Mouse (Mus musculus): ENCODE measurements around the gene Ms4a15. TPM values are rescaled to one million over a fixed set of nuclear protein-coding genes. Genes with fewer than 3 reads are reported as not detected.

Ms4a15 gene
- polyA plus RNA-seq, 1 experiment, result not detected

DNA sequence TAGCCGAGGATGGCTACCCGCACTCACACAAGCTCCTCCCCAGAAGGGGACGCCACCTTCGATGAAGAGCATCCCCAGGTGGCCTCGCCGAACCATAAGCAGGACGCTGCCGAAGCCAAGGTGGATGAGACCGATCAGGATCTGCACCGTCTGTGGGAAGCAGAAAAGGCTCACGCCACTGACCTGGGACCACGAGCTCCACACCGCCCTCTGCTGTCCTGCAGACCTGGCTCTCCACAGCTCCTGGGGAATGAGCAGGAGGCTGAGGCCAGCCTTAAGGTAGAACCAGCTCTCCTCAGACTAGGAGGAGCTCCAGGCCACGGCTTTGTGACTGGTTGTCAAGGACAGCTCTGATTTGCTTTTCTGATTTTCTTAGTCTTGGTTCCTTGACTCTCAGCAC, 9.9 kb downstream of the Ms4a15 start:
- TF ChIP-seq EP300 (IDR thresholded peaks at IDR 0.05; ENCODE audit: insufficient read depth, low read depth, low read length), result no peak
- peak; percentile 86 for TF ChIP-seq CTCF (IDR thresholded peaks at IDR 0.05; ENCODE audit: low read depth, low read length)
- no peak overlapping the region for H3K27ac ChIP-seq (ENCODE audit: insufficient read depth, low read length)
- H3K4me1 ChIP-seq (ENCODE audit: control insufficient read depth, insufficient read depth, low read length), result no peaks in the 10 kb centered on the region
- peak overlapping the region; percentile 3; the same call in 1 of the 2 replicates for H3K4me3 ChIP-seq (ENCODE audit: low read depth, low read length)
- H3K9me3 ChIP-seq (replicated peaks; ENCODE audit: control insufficient read depth, insufficient read depth, low read length, poor library complexity, severe bottlenecking), result no peaks in the 10 kb centered on the region
- H3K27me3 ChIP-seq (ENCODE audit: control insufficient read depth, insufficient read depth, low read length, poor library complexity, severe bottlenecking), result no peaks in the 10 kb centered on the region
- no peak overlapping the region for H3K9ac ChIP-seq (ENCODE audit: low read depth, poor library complexity, severe bottlenecking)
- no peaks in the 10 kb centered on the region for H3K36me3 ChIP-seq (ENCODE audit: control insufficient read depth, insufficient read depth, low read length, poor library complexity, severe bottlenecking)

DNA sequence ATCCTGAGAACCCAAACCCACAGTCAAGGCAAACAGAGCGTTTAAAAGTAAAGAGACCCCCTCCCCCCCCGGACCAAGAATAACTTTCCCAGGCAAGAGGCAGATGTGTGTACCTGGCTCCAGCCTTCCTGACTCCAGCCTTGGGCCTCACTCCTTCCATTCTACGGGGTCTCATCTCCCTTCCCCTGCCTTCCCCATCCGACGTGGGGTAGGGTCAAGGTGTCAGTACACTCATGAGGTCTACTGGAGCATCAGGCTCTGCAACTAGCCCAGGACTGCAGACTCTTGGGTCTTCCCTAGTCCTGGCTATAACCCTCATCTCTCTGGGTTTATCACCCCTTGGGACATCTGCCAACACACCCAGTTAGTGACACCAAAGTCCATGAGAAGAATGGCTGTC, 12.8 kb downstream of the Ms4a15 start:
- Histone ChIP-seq H3K4me3 (ENCODE audit: low read depth, low read length) (no peak overlapping the region), H3K9me3 (replicated peaks; ENCODE audit: control insufficient read depth, insufficient read depth, low read length, poor library complexity, severe bottlenecking) (no peaks in the 10 kb centered on the region), H3K9ac (ENCODE audit: low read depth, poor library complexity, severe bottlenecking) (no peak overlapping the region), H3K27me3 (ENCODE audit: control insufficient read depth, insufficient read depth, low read length, poor library complexity, severe bottlenecking) (no peaks in the 10 kb centered on the region), H3K4me1 (ENCODE audit: control insufficient read depth, insufficient read depth, low read length) (no peaks in the 10 kb centered on the region), H3K36me3 (ENCODE audit: control insufficient read depth, insufficient read depth, low read length, poor library complexity, severe bottlenecking) (no peaks in the 10 kb centered on the region), H3K27ac (ENCODE audit: insufficient read depth, low read length) (no peak overlapping the region)
- no peak for TF ChIP-seq EP300 (IDR thresholded peaks at IDR 0.05; ENCODE audit: insufficient read depth, low read depth, low read length)
- TF ChIP-seq POLR2A (IDR thresholded peaks at IDR 0.05; ENCODE audit: insufficient read depth, low read length), result no peak
- TF ChIP-seq CTCF (IDR thresholded peaks at IDR 0.05; ENCODE audit: low read depth, low read length), result no peak

DNA sequence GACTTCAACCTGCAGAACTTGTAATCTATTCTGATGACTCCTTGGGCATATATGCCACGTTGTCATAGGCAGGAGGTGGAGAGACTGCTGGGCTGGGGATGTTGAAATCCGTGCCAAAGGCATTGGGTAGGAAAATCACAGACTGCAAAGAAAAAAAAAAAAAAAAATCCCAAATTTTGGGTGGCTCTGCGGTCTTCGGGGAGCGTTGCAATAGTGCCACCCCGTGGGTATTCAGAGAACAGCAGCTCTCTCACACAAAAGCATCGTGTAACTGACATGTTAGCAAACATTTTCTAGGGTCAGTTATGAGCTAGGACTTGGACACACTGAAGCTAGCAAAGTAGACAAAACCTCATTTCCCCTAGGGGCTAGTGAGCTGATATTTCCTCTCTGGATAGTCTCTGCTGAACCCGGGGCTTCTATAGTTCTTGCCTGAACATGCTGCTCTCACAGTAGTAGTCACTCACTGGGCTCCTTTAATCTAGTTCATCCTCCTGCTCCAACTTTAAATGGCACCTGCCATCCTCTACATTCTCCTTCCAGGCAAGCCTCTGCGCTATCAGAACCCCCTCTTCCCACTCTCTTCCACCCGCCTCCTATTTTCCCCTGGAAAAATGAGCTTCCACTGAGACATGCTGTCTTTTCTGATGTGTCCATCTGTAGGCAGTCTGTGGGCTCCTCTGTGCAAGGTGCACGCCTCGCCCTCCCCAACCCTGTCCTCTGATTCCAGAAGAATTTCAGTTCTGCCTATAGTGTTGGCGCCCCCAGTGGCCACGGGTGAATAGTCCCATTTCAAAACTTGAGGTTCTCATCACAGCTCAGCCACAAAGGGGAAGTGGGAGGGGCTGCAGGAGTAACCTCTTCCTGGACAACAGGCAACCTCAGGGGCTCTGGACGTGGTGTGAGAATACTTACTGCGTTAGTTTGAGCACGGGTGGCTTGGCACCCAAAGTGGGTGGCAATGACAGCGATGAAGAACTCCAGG, 13.6 kb downstream of the Ms4a15 start:
- Histone ChIP-seq H3K27me3 (ENCODE audit: control insufficient read depth, insufficient read depth, low read length, poor library complexity, severe bottlenecking) (no peaks in the 10 kb centered on the region), H3K4me3 (ENCODE audit: low read depth, low read length) (no peak overlapping the region), H3K9me3 (replicated peaks; ENCODE audit: control insufficient read depth, insufficient read depth, low read length, poor library complexity, severe bottlenecking) (no peaks in the 10 kb centered on the region), H3K27ac (ENCODE audit: insufficient read depth, low read length) (no peak overlapping the region), H3K4me1 (ENCODE audit: control insufficient read depth, insufficient read depth, low read length) (no peaks in the 10 kb centered on the region), H3K36me3 (ENCODE audit: control insufficient read depth, insufficient read depth, low read length, poor library complexity, severe bottlenecking) (no peaks in the 10 kb centered on the region), H3K9ac (ENCODE audit: low read depth, poor library complexity, severe bottlenecking) (no peak overlapping the region)
- TF ChIP-seq EP300 (IDR thresholded peaks at IDR 0.05; ENCODE audit: insufficient read depth, low read depth, low read length), result no peak
- peak; percentile 66 for TF ChIP-seq CTCF (IDR thresholded peaks at IDR 0.05; ENCODE audit: low read depth, low read length)

DNA sequence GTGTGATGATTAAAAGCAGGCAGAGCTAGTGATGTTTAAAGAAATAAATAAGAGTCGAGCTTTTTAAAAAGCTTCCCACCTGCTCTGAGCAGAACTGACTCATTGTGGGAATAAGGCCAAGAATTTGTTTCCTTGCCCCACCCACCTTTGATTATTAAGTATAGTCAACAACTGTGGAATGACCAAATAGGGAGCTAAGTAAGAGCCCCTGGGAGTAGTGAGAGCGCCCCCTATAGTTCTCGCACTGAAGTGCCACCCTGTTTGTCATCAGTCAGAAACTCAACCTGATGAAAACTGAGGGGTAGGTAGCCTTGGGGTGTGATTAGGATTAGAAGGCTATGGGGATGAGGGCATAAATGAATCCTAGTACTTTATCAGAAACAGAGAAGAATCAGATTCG, 16.7 kb downstream of the Ms4a15 start:
- peaks cover 4% of the 10 kb centered on the region for H3K4me1 ChIP-seq (ENCODE audit: control insufficient read depth, insufficient read depth, low read length)
- TF ChIP-seq POLR2A (IDR thresholded peaks at IDR 0.05; ENCODE audit: insufficient read depth, low read length) (no peak), CTCF (IDR thresholded peaks at IDR 0.05; ENCODE audit: low read depth, low read length) (peak; percentile 34)

DNA sequence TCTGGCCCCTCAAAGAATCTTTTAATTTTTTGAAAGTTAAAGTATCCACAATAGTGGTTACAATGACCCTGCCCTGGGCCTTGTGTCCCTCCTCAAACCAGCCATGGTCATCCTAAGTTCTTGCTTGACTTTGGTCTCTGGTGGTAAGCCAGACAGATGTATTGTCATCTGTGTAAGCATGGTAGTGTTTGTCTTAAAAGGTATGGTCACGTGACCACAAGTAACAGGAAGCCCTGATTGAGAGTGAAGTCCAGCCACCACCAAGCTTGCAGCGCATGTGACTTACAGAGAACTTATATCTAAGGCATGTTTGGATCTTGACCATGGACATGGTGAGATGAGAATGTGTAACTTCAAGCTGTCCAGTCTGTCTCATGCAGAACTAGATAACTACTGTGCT, 17.9 kb downstream of the Ms4a15 start:
- TF ChIP-seq CTCF (IDR thresholded peaks at IDR 0.05; ENCODE audit: low read depth, low read length), result no peak
- no peak for TF ChIP-seq EP300 (IDR thresholded peaks at IDR 0.05; ENCODE audit: insufficient read depth, low read depth, low read length)
- no peak for TF ChIP-seq POLR2A (IDR thresholded peaks at IDR 0.05; ENCODE audit: insufficient read depth, low read length)
- H3K9ac ChIP-seq (ENCODE audit: low read depth, poor library complexity, severe bottlenecking), result no peak overlapping the region
- H3K36me3 ChIP-seq (ENCODE audit: control insufficient read depth, insufficient read depth, low read length, poor library complexity, severe bottlenecking), result no peaks in the 10 kb centered on the region
- no peak overlapping the region for H3K27ac ChIP-seq (ENCODE audit: insufficient read depth, low read length)
- no peak overlapping the region for H3K4me3 ChIP-seq (ENCODE audit: low read depth, low read length)
- peaks cover 5% of the 10 kb centered on the region for H3K9me3 ChIP-seq (replicated peaks; ENCODE audit: control insufficient read depth, insufficient read depth, low read length, poor library complexity, severe bottlenecking)
- H3K4me1 ChIP-seq (ENCODE audit: control insufficient read depth, insufficient read depth, low read length), result peaks cover 4% of the 10 kb centered on the region
- H3K27me3 ChIP-seq (ENCODE audit: control insufficient read depth, insufficient read depth, low read length, poor library complexity, severe bottlenecking), result no peaks in the 10 kb centered on the region

More for the DNA sequence above, 16.7 kb downstream of the Ms4a15 start:
- H3K4me3 ChIP-seq (ENCODE audit: low read depth, low read length), result no peak overlapping the region
- no peak overlapping the region for H3K27ac ChIP-seq (ENCODE audit: insufficient read depth, low read length)
- peaks cover 5% of the 10 kb centered on the region for H3K9me3 ChIP-seq (replicated peaks; ENCODE audit: control insufficient read depth, insufficient read depth, low read length, poor library complexity, severe bottlenecking)
- H3K36me3 ChIP-seq (ENCODE audit: control insufficient read depth, insufficient read depth, low read length, poor library complexity, severe bottlenecking), result no peaks in the 10 kb centered on the region
- H3K27me3 ChIP-seq (ENCODE audit: control insufficient read depth, insufficient read depth, low read length, poor library complexity, severe bottlenecking), result no peaks in the 10 kb centered on the region
- no peak overlapping the region for H3K9ac ChIP-seq (ENCODE audit: low read depth, poor library complexity, severe bottlenecking)

- no peak for TF ChIP-seq POLR2A (IDR thresholded peaks at IDR 0.05; ENCODE audit: insufficient read depth, low read length)
- TF ChIP-seq EP300 (IDR thresholded peaks at IDR 0.05; ENCODE audit: insufficient read depth, low read depth, low read length), result no peak
- no peak for TF ChIP-seq CTCF (IDR thresholded peaks at IDR 0.05; ENCODE audit: low read depth, low read length)
- no peak within 1 kb of the TSS for H3K9ac ChIP-seq (ENCODE audit: low read depth, poor library complexity, severe bottlenecking)
- 0 out of 2 replicates have a peak within 1 kb of the TSS, but pooled peaks have one; percentile 78 for H3K27ac ChIP-seq (ENCODE audit: insufficient read depth, low read length)
- H3K4me1 ChIP-seq (ENCODE audit: control insufficient read depth, insufficient read depth, low read length), result peaks cover 4% of the 10 kb centered on the region
- H3K4me3 ChIP-seq (ENCODE audit: low read depth, low read length), result no peak within 1 kb of the TSS
- H3K36me3 ChIP-seq (ENCODE audit: control insufficient read depth, insufficient read depth, low read length, poor library complexity, severe bottlenecking), result no peaks in the 10 kb centered on the region
- no peaks in the 10 kb centered on the region for H3K27me3 ChIP-seq (ENCODE audit: control insufficient read depth, insufficient read depth, low read length, poor library complexity, severe bottlenecking)
- H3K9me3 ChIP-seq (replicated peaks; ENCODE audit: control insufficient read depth, insufficient read depth, low read length, poor library complexity, severe bottlenecking), result peaks cover 5% of the 10 kb centered on the region
Measured at GRCm38 (mm10) chr19:10974238-10974865, 18.7 kb downstream of the Ms4a15 start, which contains the start of gene Ms4a10. Gene Ms4a10, minus strand, starts transcription at chr19:10974670.

All from ES-Bruce4 (cell line).